Mouse (Mus musculus): Measurements from ENCODE around the gene Lsm4. TPM values are rescaled to one million over a fixed set of nuclear protein-coding genes. Genes with fewer than 3 reads are reported as not detected.

Gene Lsm4
- polyA plus RNA-seq (2016; fragmentation: Nextera tagmentation; extraction: Ambion mirVana) = 266 and 269 TPM in 2 replicates

GRCm38 (mm10) chr8:70673079-70673856 is at the start of gene Lsm4:
TSS of gene Lsm4 (plus strand) at chr8:70673248.
- Histone ChIP-seq H3K4me3 (peak within 1 kb of the TSS; percentile 69), H3K9ac (peak within 1 kb of the TSS; percentile 72), H3K36me3 (peaks cover 22% of the 10 kb centered on the region), H3K4me1 (peaks cover 60% of the 10 kb centered on the region), H3K9me3 (replicated peaks) (no peaks in the 10 kb centered on the region), H3K27ac (peak within 1 kb of the TSS; percentile 93), H3K27me3 (replicated peaks) (no peaks in the 10 kb centered on the region), H3K4me2 (peak within 1 kb of the TSS; percentile 89)
- ATAC-seq = peak; percentile 92
- under 1% methylated on average over 60 of the region's 60 CpGs for WGBS (ENCODE audit: insufficient replicate concordance)

GRCm38 (mm10) chr8:70625104-70625503 is 47.9 kb upstream of the Lsm4 start:
- 31% methylated on average over 5 of the region's 5 CpGs for WGBS (ENCODE audit: insufficient replicate concordance)
- no peak overlapping the region for H3K27ac ChIP-seq

GRCm38 (mm10) chr8:70627041-70627440 is 46.0 kb upstream of the Lsm4 start:
- 74% methylated on average over 5 of the region's 5 CpGs for WGBS (ENCODE audit: insufficient replicate concordance)

More at GRCm38 (mm10) chr8:70625104-70625503, 47.9 kb upstream of the Lsm4 start:
- Histone ChIP-seq H3K27me3 (replicated peaks) (no peaks in the 10 kb centered on the region), H3K4me3 (no peak overlapping the region), H3K4me1 (peaks cover 59% of the 10 kb centered on the region), H3K4me2 (no peak overlapping the region), H3K9ac (no peak overlapping the region), H3K9me3 (replicated peaks) (no peaks in the 10 kb centered on the region), H3K36me3 (0 out of 2 replicates have a peak, but pooled peaks cover 3% of the 10 kb centered on the region)
- ATAC-seq = no peak

GRCm38 (mm10) chr8:70628986-70629490 is 44.0 kb upstream of the Lsm4 start:
- Histone ChIP-seq H3K4me2 (peak overlapping the region; percentile 78), H3K36me3 (0 out of 2 replicates have a peak, but pooled peaks cover 3% of the 10 kb centered on the region), H3K9ac (peak overlapping the region; percentile 75), H3K4me3 (peak overlapping the region; percentile 67), H3K9me3 (replicated peaks) (no peaks in the 10 kb centered on the region), H3K27me3 (replicated peaks) (peaks cover 21% of the 10 kb centered on the region), H3K27ac (peak overlapping the region; percentile 83), H3K4me1 (peaks cover 46% of the 10 kb centered on the region)
- WGBS (ENCODE audit: insufficient replicate concordance) = 55% methylated on average over 7 of the region's 7 CpGs
- no peak for ATAC-seq

More at GRCm38 (mm10) chr8:70627041-70627440, 46.0 kb upstream of the Lsm4 start:
- Histone ChIP-seq H3K9me3 (replicated peaks) (no peaks in the 10 kb centered on the region), H3K4me1 (peaks cover 54% of the 10 kb centered on the region), H3K36me3 (0 out of 2 replicates have a peak, but pooled peaks cover 3% of the 10 kb centered on the region), H3K27me3 (replicated peaks) (peaks cover 12% of the 10 kb centered on the region), H3K9ac (no peak overlapping the region), H3K27ac (no peak overlapping the region), H3K4me2 (no peak overlapping the region), H3K4me3 (no peak overlapping the region)
- ATAC-seq = no peak

GRCm38 (mm10) chr8:70629574-70630531 is 43.2 kb upstream of the Lsm4 start:
- Histone ChIP-seq H3K4me1 (peaks cover 47% of the 10 kb centered on the region), H3K27ac (peak overlapping the region; percentile 83), H3K36me3 (0 out of 2 replicates have a peak, but pooled peaks cover 3% of the 10 kb centered on the region), H3K9me3 (replicated peaks) (no peaks in the 10 kb centered on the region), H3K4me2 (peak overlapping the region; percentile 78), H3K27me3 (replicated peaks) (peaks cover 21% of the 10 kb centered on the region), H3K9ac (peak overlapping the region; percentile 75), H3K4me3 (peak overlapping the region; percentile 67)
- 1% methylated on average over 60 of the region's 60 CpGs for WGBS (ENCODE audit: insufficient replicate concordance)
- ATAC-seq = peak; percentile 82

- Histone ChIP-seq H3K9ac (peak overlapping the region; percentile 75), H3K4me2 (peak overlapping the region; percentile 78), H3K4me3 (peak overlapping the region; percentile 67), H3K27ac (peak overlapping the region; percentile 79), H3K9me3 (replicated peaks) (no peaks in the 10 kb centered on the region), H3K4me1 (peaks cover 56% of the 10 kb centered on the region), H3K36me3 (0 out of 2 replicates have a peak, but pooled peaks cover 3% of the 10 kb centered on the region), H3K27me3 (replicated peaks) (peaks cover 21% of the 10 kb centered on the region)
- peak; percentile 48 for ATAC-seq
- WGBS (ENCODE audit: insufficient replicate concordance) = 12% methylated on average over 22 of the region's 22 CpGs
Observed at GRCm38 (mm10) chr8:70630532-70631381, 42.3 kb upstream of the Lsm4 start.

- peak overlapping the region; percentile 67 for H3K4me3 ChIP-seq
- H3K9me3 ChIP-seq (replicated peaks) = no peaks in the 10 kb centered on the region
- 14% methylated on average over 23 of the region's 24 CpGs for WGBS (ENCODE audit: insufficient replicate concordance)
- 0 out of 2 replicates have a peak, but pooled peaks cover 3% of the 10 kb centered on the region for H3K36me3 ChIP-seq
- H3K27ac ChIP-seq = peak overlapping the region; percentile 79
- H3K4me1 ChIP-seq = peaks cover 60% of the 10 kb centered on the region
- peak overlapping the region; percentile 78 for H3K4me2 ChIP-seq
- H3K9ac ChIP-seq = peak overlapping the region; percentile 75
- no peak for ATAC-seq
- H3K27me3 ChIP-seq (replicated peaks) = peaks cover 21% of the 10 kb centered on the region
Observed at GRCm38 (mm10) chr8:70631436-70631835, 41.6 kb upstream of the Lsm4 start.

- Histone ChIP-seq H3K27ac (peak within 1 kb of the TSS; percentile 79), H3K9me3 (replicated peaks) (no peaks in the 10 kb centered on the region), H3K36me3 (0 out of 2 replicates have a peak, but pooled peaks cover 3% of the 10 kb centered on the region), H3K4me3 (peak within 1 kb of the TSS; percentile 67), H3K27me3 (replicated peaks) (peaks cover 21% of the 10 kb centered on the region), H3K9ac (peak within 1 kb of the TSS; percentile 75), H3K4me1 (peaks cover 70% of the 10 kb centered on the region), H3K4me2 (peak within 1 kb of the TSS; percentile 78)
- 0 out of 2 replicates have a peak, but pooled peaks have one; percentile 6 for ATAC-seq
- 65% methylated on average over 6 of the region's 6 CpGs for WGBS (ENCODE audit: insufficient replicate concordance)
Observed at GRCm38 (mm10) chr8:70632346-70632892, 40.6 kb upstream of the Lsm4 start, which contains the start of gene Gdf15. TSS of gene Gdf15 (minus strand) at chr8:70632456.

GRCm38 (mm10) chr8:70634066-70634465 is 39.0 kb upstream of the Lsm4 start:
- Histone ChIP-seq H3K27me3 (replicated peaks) (peaks cover 21% of the 10 kb centered on the region), H3K36me3 (0 out of 2 replicates have a peak, but pooled peaks cover 2% of the 10 kb centered on the region), H3K4me1 (peaks cover 79% of the 10 kb centered on the region), H3K4me3 (no peak overlapping the region), H3K4me2 (no peak overlapping the region), H3K9ac (no peak overlapping the region), H3K9me3 (replicated peaks) (no peaks in the 10 kb centered on the region), H3K27ac (peak overlapping the region; percentile 79)
- no peak for ATAC-seq
- WGBS (ENCODE audit: insufficient replicate concordance) = 45% methylated on average over 6 of the region's 6 CpGs

GRCm38 (mm10) chr8:70635527-70635926 is 37.5 kb upstream of the Lsm4 start:
- Histone ChIP-seq H3K9me3 (replicated peaks) (no peaks in the 10 kb centered on the region), H3K27me3 (replicated peaks) (peaks cover 21% of the 10 kb centered on the region), H3K4me2 (0 out of 2 replicates have a peak overlapping the region, but pooled peaks have one; percentile 1), H3K27ac (peak overlapping the region; percentile 79), H3K9ac (peak overlapping the region; percentile 50), H3K4me1 (peaks cover 66% of the 10 kb centered on the region), H3K36me3 (no peaks in the 10 kb centered on the region), H3K4me3 (no peak overlapping the region)
- no peak for ATAC-seq
- WGBS (ENCODE audit: insufficient replicate concordance) = 28% methylated on average over 6 of the region's 6 CpGs
